Mouse (Mus musculus) forebrain, embryonic 15.5 days (tissue): ENCODE data around the gene Kctd13. TPM values are rescaled to one million over a fixed set of nuclear protein-coding genes. Genes with fewer than 3 reads are reported as not detected.

ENCODE experiments used
- polyA plus RNA-seq: library from polyadenylated mRNA; unstranded; fragments of >200 nt; fragmentation: Nextera tagmentation; extraction: Ambion mirVana; gene quantifications from 2 replicates; pipeline ENCODE4 v1.2.1, GENCODE M21; 2015

Kctd13 gene
- polyA plus RNA-seq, 1 experiment from 2014 or later, result 132 TPM

Other genes starting within 250 kb of the Kctd13 start
- 141 and 158 TPM in 2 replicates for gene Bola2, start 233.5 kb upstream of the Kctd13 start, polyA plus RNA-seq
- gene Slx1b, start 233.1 kb upstream of the Kctd13 start, polyA plus RNA-seq, result 17.5 and 18.0 TPM in 2 replicates
- 99.8 and 108 TPM in 2 replicates for gene Coro1a, start 221.1 kb upstream of the Kctd13 start, polyA plus RNA-seq
- gene Mapk3, start 169.3 kb upstream of the Kctd13 start, polyA plus RNA-seq, result 101 and 102 TPM in 2 replicates
- 1.5 and 1.7 TPM in 2 replicates for gene Gdpd3, start 162.5 kb upstream of the Kctd13 start, polyA plus RNA-seq
- gene Ypel3, start 151.9 kb upstream of the Kctd13 start, polyA plus RNA-seq, result 207 and 213 TPM in 2 replicates
- gene Tbx6, start 147.4 kb upstream of the Kctd13 start, polyA plus RNA-seq, result 0.41 and 0.65 TPM in 2 replicates
- gene Ppp4c, start 136.4 kb upstream of the Kctd13 start, polyA plus RNA-seq, result 215 TPM in 2 replicates
- 35.1 and 38.1 TPM in 2 replicates for gene Fam57b, start 131.2 kb upstream of the Kctd13 start, polyA plus RNA-seq
- gene 4930451I11Rik, start 97.2 kb upstream of the Kctd13 start, polyA plus RNA-seq, result not detected in 2 replicates
- 9.0 and 9.1 TPM in 2 replicates for gene Doc2a, start 81.5 kb upstream of the Kctd13 start, polyA plus RNA-seq
- gene Hirip3, start 66.9 kb upstream of the Kctd13 start, polyA plus RNA-seq, result 30.7 and 31.8 TPM in 2 replicates
- 86.2 and 98.8 TPM in 2 replicates for gene Ino80e, start 66.5 kb upstream of the Kctd13 start, polyA plus RNA-seq
- gene Taok2, start 44.2 kb upstream of the Kctd13 start, polyA plus RNA-seq, result 54.1 and 56.8 TPM in 2 replicates
- 36.2 and 38.6 TPM in 2 replicates for gene Tmem219, start 6.0 kb upstream of the Kctd13 start, polyA plus RNA-seq
- gene Asphd1, start 20.7 kb downstream of the Kctd13 start, polyA plus RNA-seq, result 5.6 and 6.9 TPM in 2 replicates
- gene Sez6l2, start 21.7 kb downstream of the Kctd13 start, polyA plus RNA-seq, result 25.5 and 32.0 TPM in 2 replicates
- 104 and 105 TPM in 2 replicates for gene Cdipt, start 47.0 kb downstream of the Kctd13 start, polyA plus RNA-seq
- gene Cdiptos, start 47.2 kb downstream of the Kctd13 start, polyA plus RNA-seq, result 0.56 and 0.88 TPM in 2 replicates
- 3.0 and 3.5 TPM in 2 replicates for gene Mvp, start 85.7 kb downstream of the Kctd13 start, polyA plus RNA-seq
- gene Pagr1b, start 87.6 kb downstream of the Kctd13 start, polyA plus RNA-seq, result not detected in 2 replicates
- 32.2 and 40.4 TPM in 2 replicates for gene Pagr1a, start 88.5 kb downstream of the Kctd13 start, polyA plus RNA-seq
- gene Gm42742, start 92.2 kb downstream of the Kctd13 start, polyA plus RNA-seq, result 67.9 and 75.6 TPM in 2 replicates
- 18.0 and 19.8 TPM in 2 replicates for gene Prrt2, start 92.3 kb downstream of the Kctd13 start, polyA plus RNA-seq
- gene Maz, start 98.2 kb downstream of the Kctd13 start, polyA plus RNA-seq, result 79.3 and 84.0 TPM in 2 replicates
- gene Kif22, start 113.6 kb downstream of the Kctd13 start, polyA plus RNA-seq, result 67.6 and 69.0 TPM in 2 replicates
- gene Zg16, start 158.4 kb downstream of the Kctd13 start, polyA plus RNA-seq, result not detected in 2 replicates
- 1.3 and 1.6 TPM in 2 replicates for gene AI467606, start 162.5 kb downstream of the Kctd13 start, polyA plus RNA-seq
- 0.50 and 0.66 TPM in 2 replicates for gene Qprt, start 193.3 kb downstream of the Kctd13 start, polyA plus RNA-seq
- gene Spn, start 208.9 kb downstream of the Kctd13 start, polyA plus RNA-seq, result not detected in 2 replicates